Mouse (Mus musculus) stomach, embryonic 15.5 days (tissue): ENCODE results near the gene Trir. TPM values are rescaled to one million over a fixed set of nuclear protein-coding genes. Genes with fewer than 3 reads are reported as not detected.

Experiments
- ATAC-seq: fragments of 200-750 bp; cut with Nextera tagmentation; 2 replicates; pipeline ENCODE4 v1.8.0; 2017; ENCODE audit warnings: low read depth, moderate number of reproducible peaks, moderate TSS enrichment; ENCODE audit not compliant: insufficient read depth, low FRiP score
- H3K27ac ChIP-seq: fragments of 300-500 bp; sonication (generic); 2 replicates; pipeline ENCODE4 v1.5.1; 2015; ENCODE audit warnings: mild to moderate bottlenecking, inconsistent platforms
- H3K27me3 ChIP-seq: fragments of 300-500 bp; sonication (generic); replicated peaks from 2 replicates; pipeline ENCODE4 v1.6.1; 2015; ENCODE audit warnings: inconsistent platforms
- H3K36me3 ChIP-seq: fragments of 300-500 bp; sonication (generic); 2 replicates; pipeline ENCODE4 v1.6.1; 2015; ENCODE audit warnings: inconsistent platforms
- H3K4me1 ChIP-seq: fragments of 300-500 bp; sonication (generic); 2 replicates; pipeline ENCODE4 v1.6.1; 2015; ENCODE audit warnings: inconsistent platforms
- H3K4me2 ChIP-seq: fragments of 300-500 bp; sonication (generic); 2 replicates; pipeline ENCODE4 v1.6.1; 2015; ENCODE audit warnings: mild to moderate bottlenecking, inconsistent platforms
- H3K4me3 ChIP-seq: fragments of 300-500 bp; sonication (generic); replicated peaks from 2 replicates; pipeline ENCODE4 v1.5.1; 2015; ENCODE audit warnings: inconsistent platforms
- H3K9ac ChIP-seq: fragments of 300-500 bp; sonication (generic); 2 replicates; pipeline ENCODE4 v1.6.1; 2015; ENCODE audit warnings: inconsistent platforms
- H3K9me3 ChIP-seq: fragments of 300-500 bp; sonication (generic); 2 replicates; pipeline ENCODE4 v1.6.1; 2016; ENCODE audit warnings: inconsistent platforms
- WGBS: fragments of 180-500 bp; shearing (Covaris S2); methylation state at CpG from one replicate; pipeline ENCODE4 v1.1.7; 2015; 5-methylcytosine and 5-hydroxymethylcytosine counted together
- polyA plus RNA-seq: library from polyadenylated mRNA; unstranded; fragments of >200 nt; fragmentation: Nextera tagmentation; extraction: Ambion mirVana; gene quantifications from 2 replicates; pipeline ENCODE4 v1.2.1, GENCODE M21; 2015

Gene Trir
- polyA plus RNA-seq, 1 experiment from 2014 or later = 132 TPM

DNA sequence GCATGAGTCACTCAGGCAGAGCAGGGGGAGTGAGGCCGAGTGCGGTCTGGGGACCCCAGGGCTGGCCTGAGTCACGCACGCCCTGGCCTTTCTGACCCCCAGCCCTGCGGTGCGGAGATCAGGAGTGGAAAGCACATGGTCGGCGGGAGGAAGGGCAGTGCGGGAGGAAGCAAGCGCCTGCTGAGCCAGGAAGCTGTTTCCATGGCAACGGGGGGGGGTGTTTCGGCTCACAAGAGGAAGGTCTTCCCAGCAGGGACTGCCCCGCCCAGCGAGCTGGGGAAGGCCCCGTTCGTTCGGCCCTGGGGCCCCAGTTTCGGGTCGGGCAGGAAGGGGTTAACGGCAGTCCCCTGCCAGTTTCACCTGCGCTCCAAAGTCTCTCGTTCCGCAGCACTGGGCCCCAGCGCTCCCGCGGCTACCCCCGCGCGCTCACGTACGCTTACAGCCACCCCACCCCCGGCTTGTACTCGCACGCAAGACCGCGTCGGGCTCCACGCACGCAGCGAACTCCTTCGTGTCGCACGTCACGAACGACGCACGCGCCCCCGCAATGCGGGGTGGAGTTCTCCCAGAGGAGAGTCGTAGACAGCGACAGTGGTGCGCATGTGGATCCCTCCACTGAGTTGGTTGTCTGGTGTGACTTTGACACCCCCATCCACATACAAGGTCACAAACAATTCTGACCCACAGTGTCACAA lies 40.8 kb upstream of the Trir start:
- H3K4me1 ChIP-seq = peaks cover 46% of the 10 kb centered on the region
- H3K27ac ChIP-seq = peak overlapping the region; percentile 95
- peak; percentile 19 for ATAC-seq
- no peaks in the 10 kb centered on the region for H3K27me3 ChIP-seq
- H3K4me3 ChIP-seq = peak overlapping the region; percentile 52
- H3K4me2 ChIP-seq = peak overlapping the region; percentile 99
- no peaks in the 10 kb centered on the region for H3K36me3 ChIP-seq
- H3K9ac ChIP-seq = peak overlapping the region; percentile 49; the same call in 1 of the 2 replicates
- WGBS = under 1% methylated on average over 53 of the region's 53 CpGs
- no peaks in the 10 kb centered on the region for H3K9me3 ChIP-seq

DNA sequence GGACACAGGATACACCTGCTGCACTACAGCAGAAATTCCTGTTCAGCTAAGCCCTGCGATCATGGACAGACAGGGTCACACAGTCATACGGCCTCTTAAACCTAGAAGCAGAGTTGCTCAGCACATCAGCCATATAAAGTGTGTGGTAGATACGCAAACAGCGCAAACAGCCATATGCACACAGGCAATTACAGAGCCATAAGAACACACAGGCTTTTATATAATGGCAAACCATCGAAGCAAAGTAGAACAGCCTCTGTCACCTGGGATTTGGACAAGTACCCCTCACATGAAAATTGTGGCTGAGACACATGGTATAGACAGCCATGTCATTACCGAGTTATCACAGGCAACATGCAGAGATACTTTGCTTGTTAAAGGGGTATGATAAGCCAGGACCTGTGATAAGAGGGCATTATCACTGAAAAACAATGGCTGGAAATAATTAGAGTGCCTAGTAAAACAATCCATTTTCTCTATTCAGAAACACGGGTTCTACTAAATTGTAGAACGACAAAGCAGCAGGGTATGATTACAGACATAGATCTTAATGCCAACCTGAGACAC lies 40.2 kb upstream of the Trir start:
- peak overlapping the region; percentile 99 for H3K4me2 ChIP-seq
- H3K36me3 ChIP-seq = no peaks in the 10 kb centered on the region
- H3K4me3 ChIP-seq = peak overlapping the region; percentile 52
- 28% methylated on average over 8 of the region's 8 CpGs for WGBS
- no peaks in the 10 kb centered on the region for H3K9me3 ChIP-seq
- no peaks in the 10 kb centered on the region for H3K27me3 ChIP-seq
- H3K4me1 ChIP-seq = peaks cover 43% of the 10 kb centered on the region
- peak overlapping the region; percentile 95 for H3K27ac ChIP-seq
- H3K9ac ChIP-seq = no peak overlapping the region
- ATAC-seq = no peak

GRCm38 (mm10) chr8:84987388-84987787 lies 39.2 kb upstream of the Trir start:
- WGBS = 67% methylated on average over 5 of the region's 5 CpGs

GRCm38 (mm10) chr8:84987903-84988302 lies 38.7 kb upstream of the Trir start:
- peaks cover 30% of the 10 kb centered on the region for H3K4me1 ChIP-seq
- no peak for ATAC-seq
- H3K9ac ChIP-seq = no peak overlapping the region
- 70% methylated on average over 2 of the region's 2 CpGs for whole genome bisulfite sequencing
- H3K4me3 ChIP-seq = no peak overlapping the region
- no peaks in the 10 kb centered on the region for H3K27me3 ChIP-seq
- H3K4me2 ChIP-seq = no peak overlapping the region
- no peaks in the 10 kb centered on the region for H3K36me3 ChIP-seq
- H3K27ac ChIP-seq = no peak overlapping the region
- no peaks in the 10 kb centered on the region for H3K9me3 ChIP-seq

More at GRCm38 (mm10) chr8:84987388-84987787, 39.2 kb upstream of the Trir start:
- Histone ChIP-seq H3K4me2 (no peak overlapping the region), H3K4me3 (no peak overlapping the region), H3K27ac (no peak overlapping the region), H3K27me3 (no peaks in the 10 kb centered on the region), H3K9me3 (no peaks in the 10 kb centered on the region), H3K36me3 (no peaks in the 10 kb centered on the region), H3K4me1 (peaks cover 34% of the 10 kb centered on the region), H3K9ac (no peak overlapping the region)
- no peak for ATAC-seq

- peak overlapping the region; percentile 92 for H3K27ac ChIP-seq
- H3K4me1 ChIP-seq = peaks cover 27% of the 10 kb centered on the region
- peak overlapping the region; percentile 55; the same call in 1 of the 2 replicates for H3K4me3 ChIP-seq
- ATAC-seq = no peak
- 13% methylated on average over 15 of the region's 15 CpGs for WGBS
- H3K9me3 ChIP-seq = no peaks in the 10 kb centered on the region
- H3K27me3 ChIP-seq = no peaks in the 10 kb centered on the region
- H3K36me3 ChIP-seq = no peaks in the 10 kb centered on the region
- H3K9ac ChIP-seq = no peak overlapping the region
- H3K4me2 ChIP-seq = peak overlapping the region; percentile 74
These were observed 37.3 kb upstream of the Trir start for GRCm38 (mm10) chr8:84989311-84989731.

GRCm38 (mm10) chr8:84989810-84990209 lies 36.8 kb upstream of the Trir start:
- Histone ChIP-seq H3K4me2 (peak overlapping the region; percentile 74), H3K4me1 (peaks cover 22% of the 10 kb centered on the region), H3K9me3 (no peaks in the 10 kb centered on the region), H3K36me3 (no peaks in the 10 kb centered on the region), H3K27ac (peak overlapping the region; percentile 92), H3K9ac (peak overlapping the region; percentile 57; the same call in 1 of the 2 replicates), H3K27me3 (no peaks in the 10 kb centered on the region), H3K4me3 (peak overlapping the region; percentile 55)
- under 1% methylated on average over 15 of the region's 15 CpGs for WGBS
- ATAC-seq = peak; percentile 51

DNA sequence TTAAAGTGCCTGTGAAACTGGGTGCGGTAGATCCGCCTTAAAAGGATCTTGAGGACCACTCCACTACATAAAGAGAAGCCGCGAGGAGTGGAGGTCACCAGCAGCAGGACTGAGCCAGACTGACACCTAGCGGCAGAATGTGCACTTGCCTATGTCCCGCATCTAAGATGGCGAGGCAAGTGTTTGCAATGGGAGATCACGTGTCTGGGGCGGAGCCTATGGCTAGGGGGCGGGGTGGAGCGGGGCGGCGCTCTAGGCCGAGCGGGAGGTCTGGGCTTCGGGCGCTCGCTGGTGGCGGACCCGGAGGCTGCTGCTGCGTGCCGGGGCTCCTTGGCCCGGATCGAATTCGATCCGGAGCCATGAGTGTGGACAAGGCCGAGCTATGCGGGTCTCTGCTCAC lies 36.3 kb upstream of the Trir start, which contains the start of gene Hook2:
Hook2 (plus strand) TSS at position 255 of the 400 bp plus-strand sequence.
- Histone ChIP-seq H3K27me3 (no peaks in the 10 kb centered on the region), H3K36me3 (no peaks in the 10 kb centered on the region), H3K4me2 (peak within 1 kb of the TSS; percentile 74), H3K4me3 (peak within 1 kb of the TSS; percentile 55), H3K9ac (peak within 1 kb of the TSS; percentile 57; the same call in 1 of the 2 replicates), H3K4me1 (peaks cover 17% of the 10 kb centered on the region), H3K9me3 (no peaks in the 10 kb centered on the region), H3K27ac (peak within 1 kb of the TSS; percentile 92)
- WGBS = 2% methylated on average over 28 of the region's 28 CpGs
- peak; percentile 89 for ATAC-seq

DNA sequence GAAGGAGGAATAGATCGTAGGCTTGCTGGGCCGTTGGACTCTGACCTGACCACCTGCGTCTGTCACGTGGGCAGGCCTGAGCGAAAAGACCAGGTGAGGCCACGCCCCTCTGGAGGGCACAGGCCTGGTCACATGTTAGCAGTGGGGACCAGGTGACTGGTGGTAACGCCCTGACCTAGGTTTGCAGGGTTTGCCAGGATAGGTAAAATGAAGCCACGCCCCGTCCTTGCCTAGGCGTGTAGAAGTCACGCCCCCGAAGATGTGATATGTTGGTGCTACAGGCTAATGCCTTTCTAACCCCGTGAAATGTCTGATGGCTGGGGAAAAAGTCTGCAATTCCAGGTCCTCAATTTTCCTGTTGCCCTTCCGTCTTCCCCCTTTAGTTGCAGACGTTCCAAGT lies 35.8 kb upstream of the Trir start:
- under 1% methylated on average over 15 of the region's 15 CpGs for WGBS
- H3K4me3 ChIP-seq = peak overlapping the region; percentile 55
- peak overlapping the region; percentile 53; the same call in 1 of the 2 replicates for H3K9ac ChIP-seq
- peak; percentile 74 for ATAC-seq
- no peaks in the 10 kb centered on the region for H3K9me3 ChIP-seq
- peaks cover 13% of the 10 kb centered on the region for H3K4me1 ChIP-seq
- H3K36me3 ChIP-seq = no peaks in the 10 kb centered on the region
- H3K4me2 ChIP-seq = peak overlapping the region; percentile 74
- no peaks in the 10 kb centered on the region for H3K27me3 ChIP-seq
- H3K27ac ChIP-seq = peak overlapping the region; percentile 92

DNA sequence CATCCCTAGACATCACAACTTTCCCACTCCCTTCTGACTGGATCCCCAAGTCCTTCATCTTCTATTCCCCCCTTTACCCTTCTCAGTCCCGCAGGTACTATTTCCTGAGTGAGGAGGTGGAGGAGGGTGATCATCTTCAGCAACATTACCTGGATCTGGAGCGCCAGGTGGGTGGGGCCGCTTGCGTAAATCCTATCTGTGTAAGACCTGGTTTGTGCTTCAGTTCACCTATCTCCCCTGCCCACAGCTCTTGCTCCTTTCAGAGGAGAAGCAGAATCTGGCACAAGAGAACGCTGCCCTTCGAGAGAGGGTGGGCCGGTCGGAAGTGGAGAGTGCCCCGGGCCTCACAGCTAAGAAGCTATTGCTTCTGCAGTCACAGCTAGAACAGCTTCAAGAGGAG lies 32.2 kb upstream of the Trir start:
- 90% methylated on average over 9 of the region's 9 CpGs for WGBS
- Histone ChIP-seq H3K9ac (no peak overlapping the region), H3K36me3 (0 out of 2 replicates have a peak, but pooled peaks cover 2% of the 10 kb centered on the region), H3K9me3 (no peaks in the 10 kb centered on the region), H3K4me3 (no peak overlapping the region), H3K27ac (no peak overlapping the region), H3K27me3 (no peaks in the 10 kb centered on the region; the same call in 1 of the 2 replicates), H3K4me2 (no peak overlapping the region), H3K4me1 (peaks cover 9% of the 10 kb centered on the region)
- ATAC-seq = no peak

DNA sequence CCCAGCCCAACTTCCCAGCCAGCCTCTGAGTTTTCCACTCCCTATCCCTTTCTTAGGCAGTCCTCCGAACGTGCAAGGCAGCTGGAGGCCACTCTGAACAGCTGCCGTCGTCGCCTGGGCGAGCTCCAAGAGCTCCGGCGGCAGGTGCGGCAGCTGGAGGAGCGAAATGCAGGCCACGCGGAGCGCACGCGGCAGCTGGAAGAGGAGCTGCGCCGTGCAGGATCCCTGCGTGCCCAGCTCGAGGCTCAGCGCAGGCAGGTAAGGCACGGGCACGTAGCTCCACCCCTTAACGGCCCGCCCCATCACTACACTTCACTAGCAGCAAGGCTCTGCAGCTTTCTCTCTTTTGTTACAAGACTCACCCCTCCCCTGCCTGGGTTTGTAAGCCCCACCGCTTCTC lies 30.9 kb upstream of the Trir start:
- 46% methylated on average over 25 of the region's 25 CpGs for WGBS
- no peak for ATAC-seq
- H3K4me2 ChIP-seq = no peak overlapping the region

GRCm38 (mm10) chr8:84996978-84997377 lies 29.6 kb upstream of the Trir start:
- Histone ChIP-seq H3K4me2 (no peak overlapping the region), H3K36me3 (0 out of 2 replicates have a peak, but pooled peaks cover 2% of the 10 kb centered on the region), H3K9me3 (no peaks in the 10 kb centered on the region), H3K27me3 (no peaks in the 10 kb centered on the region; the same call in 1 of the 2 replicates), H3K27ac (no peak overlapping the region), H3K4me1 (0 out of 2 replicates have a peak, but pooled peaks cover 4% of the 10 kb centered on the region), H3K9ac (no peak overlapping the region), H3K4me3 (no peak overlapping the region)
- no peak for ATAC-seq
- WGBS = 81% methylated on average over 5 of the region's 5 CpGs

More for the DNA sequence above, 30.9 kb upstream of the Trir start:
- no peak overlapping the region for H3K9ac ChIP-seq
- no peak overlapping the region for H3K4me3 ChIP-seq
- H3K9me3 ChIP-seq = no peaks in the 10 kb centered on the region
- H3K4me1 ChIP-seq = peaks cover 8% of the 10 kb centered on the region; the same call in 1 of the 2 replicates
- no peaks in the 10 kb centered on the region; the same call in 1 of the 2 replicates for H3K27me3 ChIP-seq
- 0 out of 2 replicates have a peak, but pooled peaks cover 2% of the 10 kb centered on the region for H3K36me3 ChIP-seq
- no peak overlapping the region for H3K27ac ChIP-seq
